Mouse (Mus musculus) heart, adult 9 months (tissue): ENCODE results near the gene Sqor.

Experiments
- DNase-seq, 2 experiments: peaks; one replicate each; pipeline ENCODE4 v3.0.0; 2022; ENCODE audit warnings: low spot score in 2 of 2

The Sqor gene

GRCm38 (mm10) chr2:122783730-122784129 is 18.7 kb downstream of the Sqor start:
- DNase-seq, result no peak

- DNase-seq, result no peak
Observed at GRCm38 (mm10) chr2:122784701-122785100, 19.7 kb downstream of the Sqor start.

- DNase-seq, result no peak
Observed at GRCm38 (mm10) chr2:122786167-122786566, 21.1 kb downstream of the Sqor start.

- DNase-seq, result no peak
Observed at GRCm38 (mm10) chr2:122789311-122789710, 24.3 kb downstream of the Sqor start.

GRCm38 (mm10) chr2:122789730-122790129 is 24.7 kb downstream of the Sqor start:
- no peak for DNase-seq

- DNase-seq, result no peak
Observed at GRCm38 (mm10) chr2:122804392-122804791, 39.4 kb downstream of the Sqor start.

- no peak for DNase-seq
Observed at GRCm38 (mm10) chr2:122806040-122806439, 41.0 kb downstream of the Sqor start.

GRCm38 (mm10) chr2:122809027-122809426 is 44.0 kb downstream of the Sqor start:
- DNase-seq, result no peak

GRCm38 (mm10) chr2:122816986-122817385 is 51.9 kb downstream of the Sqor start:
- no peak for DNase-seq

- DNase-seq, result no peak
Observed at GRCm38 (mm10) chr2:122821246-122821645, 56.2 kb downstream of the Sqor start.

GRCm38 (mm10) chr2:122825406-122826236 is 60.6 kb downstream of the Sqor start:
- peak; percentile 0 to 5 for DNase-seq

- no peak for DNase-seq
Observed at GRCm38 (mm10) chr2:122826302-122826701, 61.3 kb downstream of the Sqor start.

GRCm38 (mm10) chr2:122854636-122855035 is 89.6 kb downstream of the Sqor start:
- DNase-seq, result no peak

GRCm38 (mm10) chr2:122855354-122855753 is 90.3 kb downstream of the Sqor start:
- peak; percentile 2 to 6 for DNase-seq
